Mouse (Mus musculus) kidney, postnatal 10 days (tissue): ENCODE measurements around the gene Spata46.

ENCODE experiments used
- DNase-seq: peaks from one replicate; pipeline ENCODE4 v3.0.0; 2021; ENCODE audit warnings: mixed read lengths

Spata46 gene

GRCm38 (mm10) chr1:170343081-170343480, 34.5 kb downstream of the Spata46 start:
- DNase-seq, result no peak

GRCm38 (mm10) chr1:170343906-170344305, 35.3 kb downstream of the Spata46 start:
- DNase-seq, result no peak

GRCm38 (mm10) chr1:170346266-170346665, 37.7 kb downstream of the Spata46 start:
- DNase-seq, result peak; percentile 44

GRCm38 (mm10) chr1:170351080-170351479, 42.5 kb downstream of the Spata46 start:
- no peak for DNase-seq

GRCm38 (mm10) chr1:170353335-170353734, 44.7 kb downstream of the Spata46 start:
- no peak for DNase-seq

GRCm38 (mm10) chr1:170360183-170360915, 51.7 kb downstream of the Spata46 start:
- DNase-seq, result no peak
